Mouse (Mus musculus): ENCODE measurements around the gene Abcb1b. TPM values are rescaled to one million over a fixed set of nuclear protein-coding genes. Genes with fewer than 3 reads are reported as not detected.

Abcb1b gene
- polyA plus RNA-seq, 1 experiment from 2014 or later, result 1.7 TPM

Other genes with a start within 250 kb of the Abcb1b start
- gene Rundc3b, start 175.2 kb upstream of the Abcb1b start, polyA plus RNA-seq (2015; fragmentation: Nextera tagmentation; extraction: Ambion mirVana), result 1.8 and 2.4 TPM in 2 replicates
- gene Abcb1a, start 138.1 kb upstream of the Abcb1b start, polyA plus RNA-seq (2015; fragmentation: Nextera tagmentation; extraction: Ambion mirVana), result 0.27 and 0.37 TPM in 2 replicates
- gene Abcb4, start 95.6 kb downstream of the Abcb1b start, polyA plus RNA-seq (2015; fragmentation: Nextera tagmentation; extraction: Ambion mirVana), result 0.09 and 0.12 TPM in 2 replicates
- gene Crot, start 199.2 kb downstream of the Abcb1b start, polyA plus RNA-seq (2015; fragmentation: Nextera tagmentation; extraction: Ambion mirVana), result 52.6 and 57.5 TPM in 2 replicates